Mouse (Mus musculus) brain, embryonic 14.5 days (tissue): ENCODE measurements around the gene Rgs7.

Experiments
- CTCF ChIP-seq: fragments of 200-500 bp; IDR thresholded peaks from 2 replicates; pipeline ENCODE4 v1.5.1; 2012; ENCODE audit warnings: inconsistent platforms, mild to moderate bottlenecking, moderate library complexity, borderline replicate concordance; ENCODE audit not compliant: insufficient read depth, insufficient read length; ENCODE audit errors: extremely low read depth
- POLR2A ChIP-seq: fragments of 200-500 bp; IDR thresholded peaks from 2 replicates; pipeline ENCODE4 v1.6.1; 2012; ENCODE audit warnings: mild to moderate bottlenecking, inconsistent platforms, borderline replicate concordance; ENCODE audit not compliant: poor library complexity, insufficient read depth, insufficient read length, severe bottlenecking; ENCODE audit errors: extremely low read depth

GRCm38 (mm10) chr1:175333041-175333854 lies 159.1 kb downstream of the Rgs7 start:
- TF ChIP-seq POLR2A (no peak), CTCF (no peak)
